Mouse (Mus musculus) liver, adult (tissue): ENCODE data around the gene Ell.

Experiments
- GATA4 ChIP-seq: IDR thresholded peaks from 2 replicates; pipeline ENCODE4 v1.6.1; 2014; ENCODE audit warnings: mild to moderate bottlenecking, low read length; ENCODE audit not compliant: insufficient replicate concordance

The Ell gene

DNA sequence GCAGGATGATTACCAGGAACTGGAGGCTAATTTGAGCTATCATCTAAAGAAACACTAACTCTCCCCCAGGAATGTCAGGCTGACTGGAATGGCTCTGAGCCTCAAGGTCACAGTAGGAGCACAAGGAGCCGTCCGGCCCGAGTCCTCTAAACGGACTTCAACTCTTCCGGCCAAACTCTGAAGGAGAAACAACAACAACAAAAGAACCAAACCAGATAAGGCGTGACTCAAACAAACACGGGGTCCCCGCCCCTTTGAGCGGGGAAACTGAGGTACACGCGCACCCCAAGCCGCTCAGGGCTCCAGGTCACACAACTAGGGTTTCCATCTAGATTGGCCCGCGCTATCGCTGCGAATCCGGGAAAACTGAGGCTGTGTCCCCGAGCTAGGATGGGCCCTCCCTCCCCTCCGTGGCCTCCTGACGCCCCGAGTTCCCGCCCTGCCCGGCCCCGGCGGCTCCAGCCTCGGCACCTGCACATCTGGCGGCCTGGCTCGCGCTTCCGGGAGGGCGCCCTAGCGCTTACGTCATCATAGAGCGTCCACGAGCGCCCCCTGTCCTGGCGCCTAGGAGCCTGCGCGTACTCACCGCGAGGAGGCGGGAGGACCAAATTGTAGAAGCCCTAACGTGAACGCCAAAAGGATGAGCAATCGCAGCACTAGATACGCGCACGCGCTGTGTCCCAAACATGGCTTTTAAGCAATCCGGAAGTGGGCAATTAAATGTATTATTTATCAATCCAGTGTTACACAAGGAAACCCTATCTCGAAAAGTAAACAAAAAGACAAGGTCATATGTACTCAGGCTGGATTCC lies 16.5 kb upstream of the Ell start:
- peak; percentile 94 for TF ChIP-seq GATA4

DNA sequence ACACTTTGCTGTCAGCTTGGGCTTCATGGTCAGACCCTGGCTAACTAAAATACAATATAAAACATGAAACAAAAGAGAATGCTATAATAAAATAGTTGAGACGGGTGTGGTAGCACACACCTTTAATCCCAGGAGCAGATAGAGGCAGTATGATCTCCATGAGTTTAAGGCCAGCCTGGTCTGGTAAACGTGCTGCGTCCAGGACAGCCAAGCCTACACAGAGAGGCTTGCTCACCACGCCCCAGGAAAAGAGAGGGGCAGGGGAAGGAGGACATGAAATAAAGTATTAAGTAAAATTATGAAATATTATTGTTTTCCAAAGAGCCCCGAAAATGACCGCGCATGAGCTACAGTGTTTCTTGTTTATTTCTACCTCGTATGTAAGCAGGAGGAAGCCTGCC lies 12.1 kb upstream of the Ell start:
- TF ChIP-seq GATA4, result no peak

DNA sequence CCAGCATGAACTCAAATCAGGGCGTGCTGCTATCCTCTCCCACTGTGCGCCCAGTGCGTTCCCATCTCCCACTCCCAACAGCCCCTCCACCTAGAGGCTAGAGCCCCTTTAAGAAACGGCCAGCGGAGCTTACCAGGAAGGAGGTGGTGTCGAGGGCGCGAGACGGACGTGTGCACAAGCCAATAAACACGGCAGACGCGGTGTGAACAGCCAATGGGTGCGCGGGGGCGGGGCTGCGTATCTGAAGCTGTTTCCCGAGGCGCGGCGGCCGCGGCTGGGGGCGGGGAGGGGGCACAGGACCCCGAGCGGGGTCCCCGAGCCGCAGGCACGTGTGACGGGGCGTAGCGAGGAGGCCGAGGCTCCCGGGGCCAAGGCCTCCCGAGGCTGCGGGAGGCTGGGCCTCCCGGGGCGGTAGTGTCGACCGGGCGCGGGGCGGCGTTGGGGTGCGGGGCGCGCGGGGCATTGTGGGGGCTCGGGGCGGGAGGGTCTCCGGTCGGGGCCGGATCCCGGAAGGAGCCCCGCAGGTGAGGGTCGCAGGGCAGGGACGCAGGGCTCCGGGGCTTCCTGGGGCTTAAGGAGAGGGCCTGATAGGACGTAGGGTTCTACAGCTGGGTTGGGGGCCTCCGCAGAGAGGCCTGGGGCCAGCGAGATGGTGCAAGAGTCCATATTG lies 11.6 kb upstream of the Ell start, which contains the start of the genes Fkbp8 and Kxd1:
Fkbp8 (plus strand) TSS at position 213 of the 670 bp plus-strand sequence.
Kxd1 (minus strand) TSS at position 445 of the 670 bp plus-strand sequence.
- TF ChIP-seq GATA4, result peak; percentile 17; the same call in 1 of the 2 replicates

DNA sequence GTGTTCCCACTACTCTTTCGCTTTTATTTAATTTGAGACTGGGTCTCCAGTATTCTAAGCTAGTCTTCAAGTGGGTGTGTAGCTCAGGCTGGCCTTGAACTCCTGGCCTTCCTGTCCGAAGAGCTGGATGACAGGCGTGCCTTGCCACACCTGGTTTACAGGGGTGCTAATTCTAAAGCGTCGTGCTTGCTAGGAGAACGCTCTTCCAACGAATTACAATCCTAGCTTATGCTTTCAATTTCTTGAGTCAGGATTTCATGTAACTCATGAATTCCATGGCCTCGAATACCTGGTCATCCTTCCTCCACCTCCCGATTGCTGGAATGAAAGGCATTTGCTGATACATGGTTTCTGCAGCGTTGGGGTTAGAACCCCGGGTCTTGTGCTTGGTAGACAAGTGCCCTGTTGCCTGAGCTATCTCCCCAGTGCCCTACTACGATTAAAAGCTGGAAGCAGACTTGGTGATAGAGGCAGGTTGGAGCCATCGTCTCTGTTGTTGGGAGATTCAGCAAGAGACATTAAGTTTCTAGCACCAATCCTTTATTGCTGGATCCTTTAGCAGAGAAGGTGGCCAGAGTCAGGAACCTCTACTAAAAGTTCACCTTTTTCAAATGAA lies 11.0 kb upstream of the Ell start:
- TF ChIP-seq GATA4, result no peak

DNA sequence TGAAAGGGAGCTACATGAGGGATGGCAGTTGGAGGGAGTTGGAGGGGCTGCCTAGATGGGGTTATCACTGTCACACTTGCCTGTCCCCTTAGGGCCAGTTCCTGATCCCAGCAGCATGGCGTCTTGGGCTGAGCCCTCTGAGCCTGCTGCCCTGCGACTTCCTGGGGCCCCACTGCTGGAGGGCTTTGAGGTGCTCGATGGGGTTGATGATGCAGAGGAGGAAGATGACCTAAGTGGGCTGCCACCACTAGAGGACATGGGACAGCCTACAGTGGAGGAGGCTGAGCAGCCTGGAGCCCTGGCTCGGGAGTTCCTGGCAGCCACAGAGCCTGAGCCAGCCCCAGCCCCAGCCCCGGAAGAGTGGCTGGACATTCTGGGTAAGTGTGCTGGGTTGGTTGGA lies 10.0 kb upstream of the Ell start:
- no peak for TF ChIP-seq GATA4

DNA sequence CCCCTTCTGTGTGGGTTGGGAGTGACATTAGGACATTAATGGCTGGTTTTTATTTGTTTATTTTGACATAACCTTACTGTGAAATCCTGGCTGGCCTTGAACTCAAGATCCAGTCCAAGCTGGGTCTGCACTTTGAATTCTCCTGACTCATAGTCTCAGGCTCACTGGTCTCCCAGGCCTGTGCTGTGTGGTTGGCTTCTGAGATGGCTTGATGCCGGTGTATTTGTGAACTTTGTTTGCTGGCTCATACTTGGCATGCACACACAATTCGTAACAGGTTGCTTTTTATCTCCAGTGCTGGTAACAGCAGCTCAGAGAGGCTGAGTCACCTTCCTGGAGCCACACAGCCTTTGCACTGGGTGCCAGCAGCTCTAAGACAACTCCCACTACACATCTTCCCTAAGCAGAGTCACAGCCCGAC lies 9.5 kb upstream of the Ell start:
- TF ChIP-seq GATA4, result no peak

DNA sequence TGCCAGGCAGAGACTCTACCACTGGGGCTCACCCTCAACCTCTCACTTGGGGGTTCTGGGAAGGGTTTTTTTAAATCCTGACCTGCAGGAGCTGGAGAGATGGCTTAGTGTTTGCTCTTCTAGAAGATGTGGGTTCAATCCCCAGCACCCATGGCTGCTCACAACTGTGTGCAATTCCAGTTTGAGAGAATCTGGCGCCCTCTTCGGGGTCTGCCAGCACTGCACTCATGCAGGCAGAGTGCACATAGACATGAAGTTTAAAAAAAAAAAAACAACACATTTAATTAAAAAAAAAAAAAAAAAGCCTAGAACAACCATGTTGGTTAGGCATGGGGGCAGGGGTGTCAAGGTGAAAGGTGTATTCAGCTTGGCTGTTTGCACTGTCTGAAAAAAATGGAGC lies 8.9 kb upstream of the Ell start:
- no peak for TF ChIP-seq GATA4

DNA sequence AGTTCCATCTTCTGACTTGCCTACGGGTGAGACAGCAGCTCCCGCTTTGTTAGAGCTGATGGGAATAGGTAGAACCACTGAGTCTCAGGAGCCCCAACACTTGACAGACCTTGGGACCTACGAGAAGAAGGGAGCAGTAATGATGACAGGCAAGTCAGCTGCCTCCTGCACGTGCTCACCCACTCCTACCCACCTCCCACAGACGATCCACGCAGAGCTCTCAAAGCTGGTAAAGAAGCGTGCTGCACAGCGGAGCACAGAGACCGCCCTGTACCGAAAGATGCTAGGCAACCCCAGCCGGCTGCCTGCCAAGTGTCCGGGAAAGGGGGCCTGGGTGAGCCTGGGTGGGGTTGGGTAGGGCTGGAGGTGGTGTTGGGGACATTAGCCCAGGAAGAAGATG lies 5.0 kb upstream of the Ell start:
- no peak for TF ChIP-seq GATA4

DNA sequence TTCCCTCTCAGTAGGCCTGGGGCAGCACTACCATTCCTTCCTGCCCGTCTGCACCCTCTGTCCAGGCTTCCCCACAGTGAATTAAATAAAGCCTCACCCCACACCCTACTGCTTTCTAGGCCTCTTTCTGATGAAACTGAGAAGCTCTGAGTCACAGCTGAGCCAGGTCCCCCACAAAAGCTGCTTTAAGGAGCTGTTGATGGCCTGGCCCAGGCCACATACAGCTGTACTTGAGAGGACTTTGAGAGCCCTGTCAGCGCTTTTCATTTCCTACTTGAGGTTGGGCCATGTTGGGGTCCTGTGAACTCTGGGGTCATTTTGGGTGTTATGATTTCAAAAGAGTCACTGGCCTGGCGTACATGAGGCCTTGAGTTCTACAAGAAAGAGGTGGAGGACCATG lies 4.0 kb upstream of the Ell start:
- TF ChIP-seq GATA4, result no peak

DNA sequence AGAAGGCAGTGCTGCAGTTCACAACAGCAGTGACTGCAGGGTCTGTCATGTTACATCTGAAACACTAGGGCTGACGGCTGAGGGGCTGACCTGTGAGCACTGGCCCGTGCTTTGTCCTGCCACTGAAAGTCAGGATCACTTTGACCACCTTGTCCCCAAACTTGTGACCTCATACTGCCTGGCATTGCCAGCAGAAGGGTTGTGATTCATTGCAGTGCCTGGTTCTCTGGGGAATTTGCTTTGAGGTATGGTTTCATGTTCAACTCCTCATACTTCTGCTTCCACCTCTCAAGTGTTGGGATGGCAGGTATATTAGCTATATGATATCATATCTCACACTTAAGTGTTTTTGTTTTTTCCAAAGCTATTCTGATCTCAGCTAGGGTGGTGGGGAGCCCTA lies 3.6 kb upstream of the Ell start:
- no peak for TF ChIP-seq GATA4

DNA sequence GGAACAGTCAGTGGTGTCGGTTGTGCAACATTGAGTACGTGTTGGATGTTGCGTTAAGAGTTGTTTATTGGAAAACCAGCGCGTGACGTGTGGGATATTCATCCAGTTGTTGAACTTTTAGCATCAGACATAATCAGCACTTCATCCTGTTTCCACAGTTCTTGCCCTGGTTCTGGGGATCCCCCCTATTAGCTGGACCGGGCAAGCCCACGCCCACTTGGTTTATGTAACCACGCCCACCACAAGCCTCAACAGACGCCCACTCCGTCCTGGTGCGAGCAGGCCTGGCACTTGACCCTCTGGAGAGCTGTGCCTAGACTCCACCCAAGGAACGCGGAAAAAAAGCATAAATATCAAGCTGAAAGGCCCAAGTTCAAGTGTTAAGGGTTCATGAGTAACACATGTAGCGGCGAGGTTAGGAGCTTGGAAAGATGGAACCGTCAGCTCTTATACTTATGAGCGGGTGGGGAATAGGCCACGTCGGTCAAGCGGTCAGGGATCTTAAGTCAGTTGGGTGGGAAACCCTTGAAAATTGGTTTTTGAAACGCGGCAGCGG lies 1.2 kb upstream of the Ell start:
- TF ChIP-seq GATA4, result peak; percentile 74

DNA sequence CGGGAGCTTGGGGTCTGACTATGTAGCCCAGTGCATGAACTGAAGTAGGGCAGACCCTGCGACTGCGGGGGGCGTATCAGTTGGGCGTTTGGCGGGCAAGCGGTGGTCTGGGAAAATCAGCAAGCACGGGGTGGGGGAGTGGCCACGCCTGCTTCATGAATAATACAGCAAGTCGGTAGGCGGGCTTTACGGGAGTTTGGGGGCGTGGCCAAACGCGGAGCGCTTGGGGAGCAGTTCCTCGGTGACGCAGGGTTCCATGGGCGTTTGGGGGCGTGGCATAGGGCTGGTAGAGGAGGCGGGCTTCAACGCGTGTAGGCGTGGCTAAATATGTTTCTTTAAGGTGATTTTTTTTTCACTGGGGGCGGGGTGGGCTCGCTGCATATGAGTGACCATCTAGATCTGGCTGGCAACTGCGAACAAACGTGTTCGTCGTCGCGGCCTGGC lies 602 bp upstream of the Ell start:
- TF ChIP-seq GATA4, result no peak

DNA sequence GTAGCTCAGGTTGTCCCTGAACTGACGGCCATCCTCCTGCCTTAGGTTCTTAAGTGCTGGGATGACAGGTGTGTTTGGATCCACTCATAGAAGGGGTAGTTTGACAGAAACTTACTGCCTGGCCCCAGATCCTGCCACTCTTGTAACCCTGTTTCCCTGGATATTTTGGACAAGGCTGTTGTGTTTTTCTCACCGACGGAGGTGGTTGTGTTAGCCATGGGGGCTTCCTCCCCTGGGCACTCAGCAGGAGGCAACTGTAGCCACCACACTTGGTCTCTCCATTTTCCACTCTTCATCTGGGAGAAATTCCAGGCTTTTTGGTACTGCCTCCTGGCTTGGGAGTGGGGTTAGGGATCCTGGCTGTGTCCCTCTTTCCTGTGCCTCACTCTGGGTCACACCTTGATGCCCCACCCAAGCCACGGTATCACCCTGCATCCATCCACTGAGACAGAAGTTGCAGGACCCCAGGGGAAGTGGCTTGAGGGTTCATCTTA lies 803 bp downstream of the Ell start:
- TF ChIP-seq GATA4, result no peak

DNA sequence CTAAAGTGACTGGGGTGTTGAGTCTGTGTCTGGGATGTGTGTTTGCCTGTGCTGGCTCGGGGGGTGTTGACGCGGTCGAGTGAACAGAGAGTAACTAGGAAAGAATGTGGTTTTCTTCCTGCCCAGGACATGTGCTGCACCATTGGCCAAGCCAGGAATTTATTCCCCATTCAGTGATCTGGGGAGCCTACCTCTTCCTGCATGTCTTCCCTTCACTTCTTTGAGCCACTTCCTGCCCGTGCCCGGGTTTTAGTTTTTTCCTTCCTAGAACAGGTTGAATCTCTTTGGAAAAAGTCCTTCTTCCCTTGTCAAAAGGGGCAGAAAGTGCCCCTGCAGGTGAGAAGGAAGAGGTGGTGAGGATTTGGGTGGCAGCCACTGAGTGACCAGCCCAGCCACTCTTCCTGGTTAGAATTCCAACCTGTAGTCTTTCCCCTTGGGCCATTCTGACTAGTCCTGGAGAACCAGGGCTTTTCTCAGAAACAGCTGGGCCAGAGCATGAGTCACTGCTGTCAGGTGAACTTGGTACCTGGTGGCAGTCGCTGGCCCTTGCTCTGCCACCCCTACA lies 1.3 kb downstream of the Ell start:
- no peak for TF ChIP-seq GATA4

DNA sequence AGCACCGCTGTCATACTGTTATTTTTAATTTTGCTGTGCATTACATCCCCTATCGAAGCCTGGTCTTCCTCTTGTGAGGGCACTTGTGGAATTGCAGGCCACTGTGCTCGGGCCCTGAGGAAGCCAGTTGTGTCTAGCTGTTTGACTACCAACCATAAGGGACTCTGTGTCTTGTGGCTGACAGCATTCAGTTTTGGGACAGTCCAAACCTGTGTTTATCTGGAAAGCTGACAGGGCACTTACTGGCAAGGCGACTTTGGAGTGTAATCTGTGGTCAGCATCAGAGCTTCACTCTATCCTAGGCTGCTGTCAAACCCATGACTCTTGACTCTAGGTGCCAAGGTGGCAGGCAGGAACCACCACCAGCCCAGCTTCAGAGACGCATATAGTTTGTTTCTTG lies 1.8 kb downstream of the Ell start:
- no peak for TF ChIP-seq GATA4
